Mouse (Mus musculus) myocyte (in vitro differentiated cells): ENCODE data around the gene Capn8.

Experiments
- CEBPB ChIP-seq: IDR thresholded peaks from 2 replicates; pipeline ENCODE4 v1.6.1; 2011; ENCODE audit warnings: mild to moderate bottlenecking, moderate library complexity; ENCODE audit not compliant: poor library complexity, insufficient read depth, severe bottlenecking
- E2F4 ChIP-seq: IDR thresholded peaks from one replicate; pipeline ENCODE4 v1.6.1; 2011; ENCODE audit warnings: mild to moderate bottlenecking, control low read depth, moderate library complexity; ENCODE audit not compliant: insufficient read depth
- MAX ChIP-seq: IDR thresholded peaks from one replicate; pipeline ENCODE4 v1.6.1; 2011; ENCODE audit warnings: low read depth, mild to moderate bottlenecking, control low read depth
- MYOD1 ChIP-seq, 3 experiments: IDR thresholded peaks; one replicate each; pipeline ENCODE4 v1.6.1; 2011; ENCODE audit warnings: control low read depth in 2 of 3, low read depth in 2 of 3, mild to moderate bottlenecking in 2 of 3, moderate library complexity in 1 of 3; ENCODE audit not compliant: insufficient read length in 2 of 3, control insufficient read depth in 1 of 3
- MYOG ChIP-seq, 3 experiments: IDR thresholded peaks; one replicate each; pipeline ENCODE4 v1.6.1; 2011; ENCODE audit warnings: control low read depth in 2 of 3, low read depth in 2 of 3, mild to moderate bottlenecking in 2 of 3; ENCODE audit not compliant: insufficient read length in 2 of 3, control insufficient read depth in 1 of 3, insufficient read depth in 1 of 3
- POLR2A ChIP-seq: IDR thresholded peaks from one replicate; pipeline ENCODE4 v1.6.1; 2011; ENCODE audit warnings: low read depth, mild to moderate bottlenecking, control low read depth, moderate library complexity; ENCODE audit not compliant: insufficient read length
- TCF12 ChIP-seq: IDR thresholded peaks from one replicate; pipeline ENCODE4 v1.6.1; 2011; ENCODE audit warnings: mild to moderate bottlenecking, control low read depth; ENCODE audit not compliant: poor library complexity, insufficient read depth, severe bottlenecking
- TCF3 ChIP-seq: IDR thresholded peaks from one replicate; pipeline ENCODE4 v1.6.1; 2011; ENCODE audit warnings: low read depth, control low read depth; ENCODE audit not compliant: insufficient read length
- USF1 ChIP-seq: IDR thresholded peaks from one replicate; pipeline ENCODE4 v1.6.1; 2011; ENCODE audit warnings: low read depth, mild to moderate bottlenecking, control low read depth, moderate library complexity

GRCm38 (mm10) chr1:182670563-182671342 is 105.9 kb downstream of the Capn8 start:
- TF ChIP-seq POLR2A = no peak
- TF ChIP-seq CEBPB = no peak
- no peak for TF ChIP-seq TCF12
- TF ChIP-seq MAX = no peak
- TF ChIP-seq USF1 = no peak
- TF ChIP-seq E2F4 = no peak
- TF ChIP-seq MYOG (IDR thresholded peaks at IDR 0.05; ENCODE audit: control insufficient read depth in 1 of 3, insufficient read depth in 1 of 3, insufficient read length in 2 of 3, low read depth in 2 of 3) = no peak
- TF ChIP-seq TCF3 = no peak
- no peak for TF ChIP-seq MYOD1 (IDR thresholded peaks at IDR 0.05; ENCODE audit: control insufficient read depth in 1 of 3, insufficient read length in 2 of 3, low read depth in 2 of 3)
